Mouse (Mus musculus) spleen, adult 2 months (tissue): ENCODE results near the gene Wdr20.

Source experiments
- CTCF ChIP-seq: fragments of 200-500 bp; IDR thresholded peaks from 2 replicates; pipeline ENCODE4 v1.5.1; 2011; ENCODE audit warnings: mild to moderate bottlenecking, inconsistent platforms; ENCODE audit not compliant: insufficient read depth, insufficient read length, insufficient replicate concordance; ENCODE audit errors: extremely low read depth
- POLR2A ChIP-seq: fragments of 200-500 bp; IDR thresholded peaks from 2 replicates; pipeline ENCODE4 v1.6.1; 2011; ENCODE audit warnings: low read depth, low read length, inconsistent platforms

DNA sequence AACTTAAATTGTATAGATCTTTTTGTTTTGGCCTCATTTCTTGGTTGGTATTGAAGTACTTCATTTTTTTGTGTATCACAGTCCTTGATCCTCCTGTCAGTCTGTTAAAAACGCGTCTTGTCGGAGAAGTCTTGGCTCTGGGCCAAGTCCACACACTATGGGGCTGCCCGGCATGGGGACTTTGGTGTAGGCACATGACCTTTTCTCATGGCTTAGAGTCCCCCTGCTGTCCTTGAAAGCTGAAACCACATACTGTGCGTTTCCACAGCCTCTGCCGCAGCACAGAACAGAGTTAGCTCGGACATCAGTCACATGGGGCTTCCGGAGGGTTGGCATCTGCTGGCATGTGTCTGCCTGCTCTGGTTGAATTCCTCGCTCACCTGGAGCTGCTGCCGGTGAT is 66.5 kb downstream of the Wdr20 start:
- TF ChIP-seq CTCF (no peak), POLR2A (no peak)
